Mouse (Mus musculus) activated CD4-positive, CD25-positive, alpha-beta regulatory T cell, adult 4 months (primary cell): ENCODE results near the gene Ccdc107. TPM values are rescaled to one million over a fixed set of nuclear protein-coding genes. Genes with fewer than 3 reads are reported as not detected.

Experiments used
- ATAC-seq: one replicate; pipeline ENCODE4 v1.8.0; 2017
- polyA plus RNA-seq, 2 experiments: library from polyadenylated mRNA; unstranded; fragments of 100-300 nt; shearing (Covaris generic); gene quantifications; one replicate each; pipeline ENCODE4 v1.2.1; 2017

The Ccdc107 gene
- 10 to 100 TPM; 71.7 to 78.1 TPM for polyA plus RNA-seq

- peak; percentile 94 for ATAC-seq
These were observed at the start of gene Ccdc107 for GRCm38 (mm10) chr4:43492821-43493185. Ccdc107 (plus strand) TSS chr4:43492900.

- ATAC-seq: no peak
These were observed 49.2 kb upstream of the Ccdc107 start for GRCm38 (mm10) chr4:43443511-43443910.

GRCm38 (mm10) chr4:43447251-43447650 lies 45.4 kb upstream of the Ccdc107 start:
- ATAC-seq: no peak

- no peak for ATAC-seq
These were observed 44.1 kb upstream of the Ccdc107 start for GRCm38 (mm10) chr4:43448554-43448953.

GRCm38 (mm10) chr4:43452315-43452714 lies 40.4 kb upstream of the Ccdc107 start:
- ATAC-seq: no peak

- ATAC-seq: no peak
These were observed 39.3 kb upstream of the Ccdc107 start for GRCm38 (mm10) chr4:43453413-43453812.

GRCm38 (mm10) chr4:43454041-43454836 lies 38.5 kb upstream of the Ccdc107 start, which contains the start of gene Cd72:
Cd72 (minus strand) TSS chr4:43454628.
- peak; percentile 22 for ATAC-seq

GRCm38 (mm10) chr4:43456470-43456869 lies 36.2 kb upstream of the Ccdc107 start:
- peak; percentile 87 for ATAC-seq

GRCm38 (mm10) chr4:43457124-43457523 lies 35.6 kb upstream of the Ccdc107 start:
- ATAC-seq: peak; percentile 10

GRCm38 (mm10) chr4:43463102-43463501 lies 29.6 kb upstream of the Ccdc107 start:
- ATAC-seq: no peak

GRCm38 (mm10) chr4:43465935-43466334 lies 26.8 kb upstream of the Ccdc107 start:
- no peak for ATAC-seq

GRCm38 (mm10) chr4:43466872-43467271 lies 25.8 kb upstream of the Ccdc107 start:
- no peak for ATAC-seq

- ATAC-seq: no peak
These were observed 22.4 kb upstream of the Ccdc107 start for GRCm38 (mm10) chr4:43470301-43470700.

- ATAC-seq: no peak
These were observed 19.1 kb upstream of the Ccdc107 start for GRCm38 (mm10) chr4:43473636-43474035.

- ATAC-seq: no peak
These were observed 16.1 kb upstream of the Ccdc107 start for GRCm38 (mm10) chr4:43476604-43477003.

- ATAC-seq: peak; percentile 53
These were observed 14.7 kb upstream of the Ccdc107 start for GRCm38 (mm10) chr4:43477857-43478533.

- ATAC-seq: peak; percentile 61
These were observed 14.2 kb upstream of the Ccdc107 start for GRCm38 (mm10) chr4:43478534-43478858.

GRCm38 (mm10) chr4:43478906-43479832 lies 13.5 kb upstream of the Ccdc107 start:
- no peak for ATAC-seq

GRCm38 (mm10) chr4:43480985-43481384 lies 11.7 kb upstream of the Ccdc107 start:
- no peak for ATAC-seq

- ATAC-seq: peak; percentile 53
These were observed 10.7 kb upstream of the Ccdc107 start for GRCm38 (mm10) chr4:43481894-43482456.

- no peak for ATAC-seq
These were observed 10.1 kb upstream of the Ccdc107 start for GRCm38 (mm10) chr4:43482591-43482990.

GRCm38 (mm10) chr4:43483535-43484091 lies 9.1 kb upstream of the Ccdc107 start, which contains the start of gene Sit1:
Sit1 (minus strand) TSS chr4:43483734.
- peak; percentile 70 for ATAC-seq
